Mouse (Mus musculus): ENCODE results near the gene Gpsm3.

Gpsm3 gene

GRCm38 (mm10) chr17:34583397-34583796 is 6.2 kb upstream of the Gpsm3 start:
- no peak for DNase-seq (ENCODE audit: low read depth, low spot score)

GRCm38 (mm10) chr17:34583819-34584218 is 5.8 kb upstream of the Gpsm3 start:
- no peak for DNase-seq (ENCODE audit: low read depth, low spot score)

GRCm38 (mm10) chr17:34585121-34585520 is 4.5 kb upstream of the Gpsm3 start:
- DNase-seq (ENCODE audit: low read depth, low spot score): no peak

GRCm38 (mm10) chr17:34585877-34586771 is 3.5 kb upstream of the Gpsm3 start:
- no peak for DNase-seq (ENCODE audit: low read depth, low spot score)

GRCm38 (mm10) chr17:34586796-34587422 is 2.7 kb upstream of the Gpsm3 start:
- peak; percentile 66 for DNase-seq (ENCODE audit: low read depth, low spot score)

- peak; percentile 89 for DNase-seq (ENCODE audit: low read depth, low spot score)
Observed at GRCm38 (mm10) chr17:34587423-34587811, 2.2 kb upstream of the Gpsm3 start.

- no peak for DNase-seq (ENCODE audit: low read depth, low spot score)
Observed at GRCm38 (mm10) chr17:34587814-34588213, 1.8 kb upstream of the Gpsm3 start.

GRCm38 (mm10) chr17:34588767-34589166 is 839 bp upstream of the Gpsm3 start:
- no peak for DNase-seq (ENCODE audit: low read depth, low spot score)

- no peak for DNase-seq (ENCODE audit: low read depth, low spot score)
Observed at GRCm38 (mm10) chr17:34589206-34589605, 400 bp upstream of the Gpsm3 start.

- no peak for DNase-seq (ENCODE audit: low read depth, low spot score)
Observed at GRCm38 (mm10) chr17:34590154-34590987, 765 bp downstream of the Gpsm3 start.

GRCm38 (mm10) chr17:34591029-34591993 is 1.7 kb downstream of the Gpsm3 start, which contains the start of gene Pbx2:
Gene Pbx2, plus strand, starts transcription at chr17:34591266.
- DNase-seq (ENCODE audit: low read depth, low spot score): no peak

GRCm38 (mm10) chr17:34591994-34592375 is 2.4 kb downstream of the Gpsm3 start:
- peak; percentile 80 for DNase-seq (ENCODE audit: low read depth, low spot score)

GRCm38 (mm10) chr17:34592581-34593549 is 3.3 kb downstream of the Gpsm3 start:
- DNase-seq (ENCODE audit: low read depth, low spot score): no peak

GRCm38 (mm10) chr17:34593752-34594525 is 4.3 kb downstream of the Gpsm3 start:
- no peak for DNase-seq (ENCODE audit: low read depth, low spot score)

- DNase-seq (ENCODE audit: low read depth, low spot score): no peak
Observed at GRCm38 (mm10) chr17:34596098-34596497, 6.5 kb downstream of the Gpsm3 start.

- DNase-seq (ENCODE audit: low read depth, low spot score): no peak
Observed at GRCm38 (mm10) chr17:34597566-34598095, 8.0 kb downstream of the Gpsm3 start, which contains the start of gene Ager. Gene Ager, plus strand, starts transcription at chr17:34597862.

GRCm38 (mm10) chr17:34599891-34600290 is 10.3 kb downstream of the Gpsm3 start:
- no peak for DNase-seq (ENCODE audit: low read depth, low spot score)

- DNase-seq (ENCODE audit: low read depth, low spot score): no peak
Observed at GRCm38 (mm10) chr17:34601796-34602195, 12.2 kb downstream of the Gpsm3 start.
